Mouse (Mus musculus) ES-Bruce4 (cell line): ENCODE measurements around the gene Smim27.

Experiments used
- CTCF ChIP-seq: IDR thresholded peaks from one replicate; pipeline ENCODE4 v1.8.1; 2011; ENCODE audit warnings: low read depth, low read length
- EP300 ChIP-seq: IDR thresholded peaks from 2 replicates; pipeline ENCODE4 v1.6.1; 2011; ENCODE audit warnings: low read depth, low read length; ENCODE audit not compliant: insufficient read depth
- POLR2A ChIP-seq: IDR thresholded peaks from one replicate; pipeline ENCODE4 v1.8.1; 2011; ENCODE audit warnings: low read length; ENCODE audit not compliant: insufficient read depth

DNA sequence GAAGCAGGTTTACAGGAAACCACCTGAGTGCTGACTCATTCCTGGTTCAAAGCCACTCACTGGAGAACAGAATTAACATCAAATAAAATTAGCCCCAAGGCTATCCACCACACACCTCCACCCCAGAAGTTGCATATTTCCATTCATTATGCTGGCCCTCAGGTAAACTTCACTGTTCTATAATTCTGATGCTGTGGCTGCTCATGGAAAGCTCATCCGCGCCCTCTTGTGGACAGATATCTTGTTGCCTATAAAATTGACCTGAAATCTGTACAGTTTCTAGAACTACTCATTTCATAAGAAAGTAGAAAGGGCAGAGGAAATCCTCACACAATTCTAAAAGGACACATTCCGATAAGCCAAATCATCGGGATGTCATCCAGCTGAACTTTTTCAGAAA lies 16.2 kb downstream of the Smim27 start:
- TF ChIP-seq CTCF = no peak
- no peak for TF ChIP-seq POLR2A
- no peak for TF ChIP-seq EP300
